In the genomic region with DNA sequence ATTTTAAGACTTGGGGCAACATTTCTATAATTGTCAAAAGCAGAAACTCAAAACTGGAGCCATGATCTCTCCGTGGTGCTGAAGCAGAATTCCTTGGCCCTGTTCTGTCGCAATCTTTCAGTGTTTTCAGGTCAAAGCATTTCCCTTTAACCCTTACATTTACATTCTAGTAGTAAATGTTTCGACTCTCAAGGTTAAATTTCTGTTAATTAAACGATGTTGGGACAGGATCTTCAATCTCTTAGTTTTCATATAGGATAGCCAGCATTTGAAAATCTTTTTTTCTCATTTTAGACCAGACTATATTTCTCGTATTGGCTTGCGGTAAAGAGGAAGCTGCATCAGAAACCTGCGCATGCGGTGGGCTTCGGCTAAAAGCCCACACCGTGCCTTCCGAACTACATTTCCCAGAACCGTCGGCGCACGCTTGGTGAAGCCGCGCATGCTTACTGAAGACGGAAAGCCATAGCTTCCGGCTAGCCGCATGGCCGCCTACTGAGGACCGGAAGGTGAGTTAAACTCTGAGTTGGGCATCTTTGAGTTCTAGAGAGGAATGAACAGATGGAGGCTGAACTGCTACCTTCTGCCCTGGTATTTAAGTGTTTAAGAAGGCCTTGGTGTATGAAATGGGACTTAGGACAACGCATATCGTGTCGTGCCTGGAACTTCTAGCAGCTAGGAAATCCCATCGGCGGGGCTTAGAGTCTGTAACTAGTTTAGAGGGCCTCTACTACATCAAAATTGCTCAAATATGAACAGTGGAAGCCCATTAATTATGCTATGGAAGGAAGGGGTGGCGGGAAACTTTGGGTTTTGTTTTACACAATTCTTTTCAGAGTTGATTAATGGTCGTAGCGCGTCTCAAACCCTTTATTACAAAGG, we compare ENCODE assay signal across 1 mouse cellular context.
A peak's percentile ranks its signal among the peaks of the same experiment; 100 is the strongest.
TF ChIP-seq lines count a peak whose summit lies in the region.

No protein-coding gene starts in this region.

TF ChIP-seq in C2C12, 6 proteins besides CTCF, POLR2A, EP300 and RAD21:
- TF ChIP-seq MAX (IDR thresholded peaks at IDR 0.05) (peak; percentile 68), USF1 (IDR thresholded peaks at IDR 0.05; ENCODE audit: low read depth) (no peak), FOSL1 (IDR thresholded peaks at IDR 0.05; ENCODE audit: insufficient read depth, low read length, poor library complexity, severe bottlenecking) (no peak), CEBPB (IDR thresholded peaks at IDR 0.05; ENCODE audit: low read depth) (peak; percentile 70), MYOD1 (IDR thresholded peaks at IDR 0.05; ENCODE audit: control insufficient read depth, insufficient read length, low read depth) (no peak), MYOG (IDR thresholded peaks at IDR 0.05; ENCODE audit: control insufficient read depth, extremely low read depth, insufficient read length) (no peak)
